Mouse (Mus musculus) lung, postnatal 0 days (tissue): ENCODE data around the gene Mthfd2l.

Experiments used
- CTCF ChIP-seq: IDR thresholded peaks from 2 replicates; pipeline ENCODE4 v1.5.1; 2016; ENCODE audit warnings: antibody characterized with exemption, mild to moderate bottlenecking
- EP300 ChIP-seq: IDR thresholded peaks from 2 replicates; pipeline ENCODE4 v1.6.1; 2016; ENCODE audit warnings: antibody characterized with exemption, mild to moderate bottlenecking, control low read depth

GRCm38 (mm10) chr5:91015216-91015615 lies 84.3 kb downstream of the Mthfd2l start:
- TF ChIP-seq CTCF (no peak), EP300 (no peak)
